Mouse (Mus musculus) kidney, adult 2 months (tissue): ENCODE data around the gene Nfib. TPM values are rescaled to one million over a fixed set of nuclear protein-coding genes. Genes with fewer than 3 reads are reported as not detected.

ENCODE experiments used
- DNase-seq: peaks from one replicate; pipeline ENCODE4 v3.0.0; 2021
- H3K27ac ChIP-seq: fragments of 200-500 bp; 2 replicates; pipeline ENCODE4 v1.5.1; 2012; ENCODE audit warnings: low read depth, low read length, control low read depth, inconsistent platforms; ENCODE audit not compliant: insufficient read depth
- H3K27me3 ChIP-seq: fragments of 200-500 bp; replicated peaks from 2 replicates; pipeline ENCODE4 v1.6.1; 2012; ENCODE audit warnings: mild to moderate bottlenecking, moderate library complexity, low read length, inconsistent platforms; ENCODE audit not compliant: control insufficient read depth, insufficient read depth
- H3K36me3 ChIP-seq: fragments of 200-500 bp; 2 replicates; pipeline ENCODE4 v1.6.1; 2012; ENCODE audit warnings: mild to moderate bottlenecking, moderate library complexity, low read length, inconsistent platforms; ENCODE audit not compliant: control insufficient read depth, insufficient read depth
- H3K4me1 ChIP-seq: fragments of 200-500 bp; 2 replicates; pipeline ENCODE4 v1.6.1; 2011; ENCODE audit warnings: low read length; ENCODE audit not compliant: control insufficient read depth, insufficient read depth
- H3K4me3 ChIP-seq: fragments of 200-500 bp; 2 replicates; pipeline ENCODE4 v1.5.1; 2011; ENCODE audit warnings: mild to moderate bottlenecking, low read depth, low read length, control low read depth; ENCODE audit not compliant: insufficient read depth
- CTCF ChIP-seq: fragments of 200-500 bp; conservative IDR thresholded peaks from 2 replicates; pipeline ENCODE4 v1.5.1; 2011; ENCODE audit warnings: low read depth, mild to moderate bottlenecking, control low read depth, low read length, moderate library complexity, mixed read lengths; ENCODE audit not compliant: insufficient read depth, insufficient read length
- POLR2A ChIP-seq: fragments of 200-500 bp; IDR thresholded peaks from one replicate; pipeline ENCODE4 v1.6.1; 2011; ENCODE audit warnings: low read depth, low read length, control low read depth
- WGBS: fragments of 180-500 bp; shearing (Covaris S2); methylation state at CpG from one replicate; pipeline ENCODE4 v1.1.7; 2018; 5-methylcytosine and 5-hydroxymethylcytosine counted together
- polyA plus RNA-seq: library from polyadenylated mRNA; depleted of rRNA; stranded (reverse); fragments of >200 nt; gene quantifications from 2 replicates; pipeline ENCODE4 v1.2.3, GENCODE M21; 2012

The Nfib gene
- polyA plus RNA-seq, 1 experiment: 17.6 TPM

DNA sequence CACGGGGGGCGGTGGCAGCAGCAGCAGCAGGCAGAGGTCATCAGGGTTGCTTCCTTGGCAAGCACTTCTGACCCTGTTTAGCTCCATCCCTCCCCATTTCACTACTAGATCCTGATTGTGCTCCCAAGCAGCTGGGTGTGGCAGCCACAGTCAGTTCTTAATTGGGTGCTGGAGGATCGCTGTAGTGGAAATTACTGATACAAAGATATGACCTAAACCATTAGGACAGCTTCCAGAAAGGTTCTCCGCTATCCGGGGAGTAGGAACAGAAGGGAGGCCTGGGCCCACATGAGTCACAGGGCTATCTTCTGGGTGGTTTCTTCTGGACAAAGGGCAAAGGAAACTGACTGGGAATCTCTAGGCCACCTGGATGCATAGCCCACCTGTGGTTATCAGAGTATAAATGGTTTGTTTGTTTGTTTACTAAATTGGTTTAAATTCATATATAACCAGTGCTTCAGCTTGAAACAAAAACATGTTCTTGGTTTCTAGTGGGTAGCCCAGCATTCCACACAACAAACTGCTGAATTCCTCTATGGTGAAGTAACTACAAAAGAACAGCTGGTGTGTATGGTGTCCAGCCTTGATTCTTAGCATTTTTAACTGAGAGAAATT lies 64.4 kb downstream of the Nfib start:
- Histone ChIP-seq H3K4me1 (no peaks in the 10 kb centered on the region), H3K36me3 (no peaks in the 10 kb centered on the region), H3K27me3 (no peaks in the 10 kb centered on the region), H3K27ac (no peak overlapping the region), H3K4me3 (no peak overlapping the region)
- WGBS: 73% methylated on average over 5 of the region's 5 CpGs
- no peak for DNase-seq
- TF ChIP-seq CTCF (no peak), POLR2A (no peak)

DNA sequence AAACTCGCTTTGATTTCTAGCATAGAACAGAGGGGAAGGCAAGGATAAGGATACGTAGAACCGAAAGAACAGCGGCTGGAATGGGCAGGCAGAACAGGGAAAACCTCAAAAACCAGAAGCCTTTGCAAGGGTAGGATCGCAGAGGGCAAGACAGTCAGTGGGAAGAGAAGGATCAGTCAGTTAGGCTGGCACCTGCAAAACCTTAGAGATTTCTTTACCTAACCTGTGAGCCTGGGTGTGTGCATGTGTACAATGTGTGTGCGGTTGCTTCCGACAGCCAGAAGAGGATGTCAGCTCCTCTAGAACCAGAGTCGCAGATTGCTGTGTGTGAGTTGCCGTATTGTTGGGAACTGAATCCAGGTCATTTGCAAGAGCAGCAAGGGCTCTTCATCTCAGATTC lies 67.3 kb downstream of the Nfib start:
- Histone ChIP-seq H3K4me3 (no peak overlapping the region), H3K36me3 (no peaks in the 10 kb centered on the region), H3K27me3 (no peaks in the 10 kb centered on the region), H3K27ac (no peak overlapping the region), H3K4me1 (no peaks in the 10 kb centered on the region)
- 95% methylated on average over 9 of the region's 9 CpGs for WGBS
- TF ChIP-seq CTCF (no peak), POLR2A (no peak)
- no peak for DNase-seq

DNA sequence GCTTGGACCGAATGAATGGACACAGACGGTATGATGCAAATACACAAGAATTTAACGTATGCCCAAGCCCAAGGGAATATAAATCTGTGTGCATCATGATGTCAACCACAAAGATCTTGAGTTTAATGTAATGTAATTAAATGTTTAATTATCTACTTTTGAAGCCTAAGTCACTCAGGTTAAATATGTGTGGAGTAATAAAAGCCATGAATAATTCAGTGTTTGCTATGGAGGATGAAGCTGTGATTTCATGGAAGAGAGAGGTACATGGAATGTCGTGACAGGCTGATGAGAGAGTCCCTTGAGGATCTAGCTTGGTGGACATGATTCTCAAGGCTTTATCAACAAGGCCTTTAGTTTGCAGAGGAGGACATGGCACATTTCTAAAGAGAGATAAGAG lies 67.9 kb downstream of the Nfib start:
- 79% methylated on average over 4 of the region's 4 CpGs for WGBS
- Histone ChIP-seq H3K4me1 (no peaks in the 10 kb centered on the region), H3K36me3 (no peaks in the 10 kb centered on the region), H3K27ac (no peak overlapping the region), H3K4me3 (no peak overlapping the region), H3K27me3 (no peaks in the 10 kb centered on the region)
- no peak for DNase-seq
- TF ChIP-seq CTCF (no peak), POLR2A (no peak)

DNA sequence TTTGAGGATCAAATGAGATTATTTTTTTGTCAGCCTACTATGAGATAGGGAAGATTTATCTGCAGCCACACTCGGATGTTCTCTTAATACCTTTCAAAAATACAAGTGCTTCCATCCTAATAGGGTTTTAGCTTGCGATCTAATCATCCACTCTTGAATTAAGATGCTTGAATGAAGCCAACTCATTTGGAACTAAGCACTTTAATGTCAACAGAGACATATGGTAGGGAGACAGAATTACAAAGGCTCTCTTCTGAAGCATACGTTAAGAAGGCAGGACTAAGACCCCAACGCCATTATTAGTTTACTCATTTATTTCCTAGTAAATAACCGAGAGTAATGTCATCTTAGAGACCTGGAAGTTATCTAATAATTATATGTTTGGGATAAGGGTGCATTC lies 68.9 kb downstream of the Nfib start:
- no peaks in the 10 kb centered on the region for H3K27me3 ChIP-seq
- H3K27ac ChIP-seq: no peak overlapping the region
- no peaks in the 10 kb centered on the region for H3K4me1 ChIP-seq
- no peak for TF ChIP-seq CTCF
- no peak for TF ChIP-seq POLR2A
- no peak for DNase-seq
- H3K36me3 ChIP-seq: no peaks in the 10 kb centered on the region
- H3K4me3 ChIP-seq: no peak overlapping the region
- 44% methylated on average over 5 of the region's 5 CpGs for WGBS

DNA sequence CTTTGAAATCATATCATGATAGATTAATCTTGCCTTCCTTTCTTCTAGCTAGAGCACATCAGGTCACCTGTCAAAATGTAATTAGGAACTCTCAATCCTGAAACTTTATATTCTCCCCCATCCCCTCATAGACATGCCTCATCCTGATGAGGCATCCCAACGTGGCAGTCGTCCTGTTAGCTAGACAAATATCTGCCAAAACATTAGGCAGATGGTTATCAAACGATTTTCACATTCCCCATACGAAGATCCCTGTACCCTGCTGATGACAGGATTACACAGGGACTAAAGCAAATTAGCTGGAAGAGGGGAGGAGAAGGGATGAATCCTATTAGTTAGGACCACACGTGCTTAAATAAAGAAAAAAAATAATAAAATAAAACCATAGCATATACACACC lies 69.7 kb downstream of the Nfib start:
- Histone ChIP-seq H3K4me1 (no peaks in the 10 kb centered on the region), H3K27me3 (no peaks in the 10 kb centered on the region), H3K36me3 (no peaks in the 10 kb centered on the region), H3K27ac (no peak overlapping the region), H3K4me3 (no peak overlapping the region)
- TF ChIP-seq CTCF: no peak
- no peak for TF ChIP-seq POLR2A
- no peak for DNase-seq
- 48% methylated on average over 5 of the region's 5 CpGs for WGBS

DNA sequence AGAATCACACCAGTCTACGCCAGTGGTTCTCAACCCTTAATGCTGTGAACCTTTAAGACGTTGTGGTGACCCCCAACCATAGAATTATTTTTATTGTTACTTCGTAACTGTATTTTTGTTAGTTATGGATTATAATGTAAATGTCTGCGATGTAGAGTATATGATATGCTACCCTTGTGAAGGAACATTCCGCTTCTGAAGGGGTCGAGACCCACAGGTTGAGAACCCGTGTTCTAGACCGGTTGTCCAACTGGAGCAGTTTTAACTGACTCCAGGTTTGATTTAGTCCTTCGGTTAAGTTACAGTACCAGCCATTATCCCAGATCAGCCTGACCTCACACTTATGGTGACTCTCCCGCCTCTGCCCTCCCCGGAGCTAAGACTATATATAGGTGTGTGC lies 70.4 kb downstream of the Nfib start:
- H3K36me3 ChIP-seq: no peaks in the 10 kb centered on the region

DNA sequence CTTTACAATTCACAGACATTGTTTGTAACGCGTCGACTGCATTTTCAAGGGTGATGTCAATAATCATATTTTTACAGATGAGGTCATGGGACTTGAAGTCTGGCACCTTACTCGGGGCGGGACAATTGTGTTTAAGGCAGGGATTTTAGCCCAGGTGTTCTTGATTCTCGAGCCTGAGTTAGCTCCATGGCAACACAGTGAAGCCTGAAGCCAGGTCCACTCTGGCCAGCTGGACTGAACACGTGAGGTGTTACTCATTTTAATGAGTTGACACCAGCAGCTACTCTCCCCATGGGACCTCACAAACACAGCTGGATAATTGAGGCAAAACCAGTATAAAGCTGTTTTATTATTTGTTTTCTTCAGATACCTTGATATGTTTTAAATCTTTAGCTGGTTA lies 71.2 kb downstream of the Nfib start:
- Histone ChIP-seq H3K4me3 (no peak overlapping the region), H3K27ac (no peak overlapping the region), H3K27me3 (no peaks in the 10 kb centered on the region), H3K36me3 (no peaks in the 10 kb centered on the region), H3K4me1 (no peaks in the 10 kb centered on the region)
- DNase-seq: no peak
- TF ChIP-seq CTCF (no peak), POLR2A (no peak)
- WGBS: 72% methylated on average over 7 of the region's 7 CpGs

More for the DNA sequence above, 70.4 kb downstream of the Nfib start:
- DNase-seq: no peak
- TF ChIP-seq POLR2A (no peak), CTCF (no peak)
- Histone ChIP-seq H3K4me1 (no peaks in the 10 kb centered on the region), H3K27me3 (no peaks in the 10 kb centered on the region), H3K4me3 (no peak overlapping the region), H3K27ac (no peak overlapping the region)
- WGBS: 95% methylated on average over 11 of the region's 11 CpGs
